8 mouse cellular contexts compared by ENCODE assay signal in the genomic region with DNA sequence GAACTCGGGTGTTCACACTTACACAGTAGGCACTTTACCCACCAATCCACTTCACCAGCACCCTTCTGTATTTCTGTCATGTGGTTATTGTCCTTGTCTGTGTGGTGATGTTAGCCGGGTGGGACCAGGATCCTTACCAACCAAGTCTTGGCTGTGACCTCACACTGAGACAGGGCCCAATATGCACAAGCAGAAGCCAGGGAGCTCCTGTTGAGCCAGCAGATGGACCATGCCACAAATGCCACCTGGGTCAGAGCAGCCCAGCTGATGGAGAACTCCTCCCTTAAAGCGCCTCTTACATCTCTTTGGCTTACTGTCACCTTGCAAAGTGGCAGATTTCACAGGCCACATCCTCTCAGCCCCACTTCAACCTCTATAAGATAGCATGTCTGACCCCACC.
"Had no signal": no experiment of that assay in that cellular context is flagged by ENCODE, and none has a peak within 500 bp of the region (broad histone marks: within the 10 kb centered on the region; RNA-seq: fewer than 3 reads in every experiment).

No protein-coding gene starts in this region.

- DNase-seq: kidney, postnatal 14 days; lung, adult 18-20 months; retina, postnatal 1 day; right cerebral cortex, postnatal 4 days; spleen, adult 18-20 months; thymus, adult 18-20 months; thymus, postnatal 14 days had no signal

- ATAC-seq: midbrain, embryonic 16.5 days had no signal
